ENCODE assay signal across 18 mouse cellular contexts in genomic region chr11:35991846-35992245, GRCm38 (mm10). TPM values are rescaled to one million over a fixed set of nuclear protein-coding genes. Genes with fewer than 3 reads are reported as not detected.
DNase-seq lines count a peak whose midpoint lies in the region; ATAC-seq and TF ChIP-seq lines count a peak whose summit lies in the region.
"Had no signal": no experiment of that assay in that cellular context is flagged by ENCODE, and none has a peak within 500 bp of the region (broad histone marks: within the 10 kb centered on the region; RNA-seq: fewer than 3 reads in every experiment).

No protein-coding gene starts in this region.

- ATAC-seq in embryonic facial prominence, embryonic 14.5 days (ENCODE audit: low read depth): peak; percentile 89; the same call in 1 of the 2 replicates
- ATAC-seq: midbrain, embryonic 13.5 days had no signal

- H3K4me3 ChIP-seq in embryonic facial prominence, embryonic 14.5 days (ENCODE audit: low read depth, low read length): no peak overlapping the region
- no peak overlapping the region for H3K4me3 ChIP-seq in embryonic facial prominence, embryonic 10.5 days
- no peak overlapping the region for H3K4me3 ChIP-seq in thymus, adult 2 months (ENCODE audit: control insufficient read depth, insufficient read depth, low read length)
- H3K4me3 ChIP-seq: embryonic facial prominence, embryonic 12.5 days; heart, embryonic 13.5 days; kidney, embryonic 15.5 days; midbrain, embryonic 13.5 days had no signal

- no peak for TF ChIP-seq POLR2A in thymus, adult 2 months (IDR thresholded peaks at IDR 0.05; ENCODE audit: control insufficient read depth, extremely low read depth, insufficient read depth, low read length, poor library complexity)

- no peaks in the 10 kb centered on the region for H3K4me1 ChIP-seq in embryonic facial prominence, embryonic 14.5 days (ENCODE audit: control insufficient read depth, insufficient read depth, low read length)
- H3K4me1 ChIP-seq in embryonic facial prominence, embryonic 10.5 days: no peaks in the 10 kb centered on the region
- H3K4me1 ChIP-seq in thymus, adult 2 months (replicated peaks; ENCODE audit: control insufficient read depth, insufficient read depth, low read length): no peaks in the 10 kb centered on the region
- H3K4me1 ChIP-seq: embryonic facial prominence, embryonic 12.5 days; heart, embryonic 13.5 days; kidney, embryonic 15.5 days; midbrain, embryonic 13.5 days had no signal

- H3K27me3 ChIP-seq in embryonic facial prominence, embryonic 14.5 days (replicated peaks; ENCODE audit: control insufficient read depth, insufficient read depth, low read length): no peaks in the 10 kb centered on the region; the same call in 1 of the 2 replicates
- peaks cover 12% of the 10 kb centered on the region for H3K27me3 ChIP-seq in embryonic facial prominence, embryonic 10.5 days (replicated peaks; ENCODE audit: low read depth, poor library complexity, severe bottlenecking)
- no peaks in the 10 kb centered on the region for H3K27me3 ChIP-seq in thymus, adult 2 months (ENCODE audit: control insufficient read depth, insufficient read depth, low read length)
- H3K27me3 ChIP-seq: kidney, embryonic 15.5 days had no signal

- intact Hi-C loops in left cerebral cortex, postnatal 14 days (cut with DNase I): no loop called here

- no peak for TF ChIP-seq CTCF in thymus, adult 2 months (IDR thresholded peaks at IDR 0.05; ENCODE audit: borderline replicate concordance, control insufficient read depth, extremely low read depth, insufficient read depth, low read length, poor library complexity)

- no peak for DNase-seq in embryonic facial prominence, embryonic 14.5 days (ENCODE audit: low spot score)
- no peak for DNase-seq in embryonic facial prominence, embryonic 10.5 days (ENCODE audit: low spot score)
- peak; percentile 61 for DNase-seq in right cerebral cortex, adult 18-20 months
- DNase-seq in right cerebral cortex, postnatal 4 days: no peak
- DNase-seq in left cerebral cortex, postnatal 14 days (ENCODE audit: low spot score in 2 of 2): peak; percentile 46 to 61
- no peak for DNase-seq in thymus, adult 2 months
- no peak for DNase-seq in urinary bladder, postnatal 14 days (ENCODE audit: low spot score)
- no peak for DNase-seq in embryo, embryonic 11 days
- DNase-seq: adrenal gland, postnatal 14 days; cerebellum, postnatal 36 days; liver; lung, adult 2 months; thymus, postnatal 25 days had no signal

- no peak overlapping the region for H3K4me2 ChIP-seq in embryonic facial prominence, embryonic 14.5 days (ENCODE audit: low read depth, low read length)
- H3K4me2 ChIP-seq: embryonic facial prominence, embryonic 12.5 days; heart, embryonic 13.5 days; kidney, embryonic 15.5 days; midbrain, embryonic 13.5 days had no signal

- H3K9ac ChIP-seq in embryonic facial prominence, embryonic 14.5 days (ENCODE audit: low read depth, low read length): no peak overlapping the region
- H3K9ac ChIP-seq: embryonic facial prominence, embryonic 12.5 days; heart, embryonic 13.5 days; kidney, embryonic 15.5 days; midbrain, embryonic 13.5 days had no signal

- 0 out of 2 replicates have a peak, but pooled peaks cover 4% of the 10 kb centered on the region for H3K9me3 ChIP-seq in embryonic facial prominence, embryonic 14.5 days (ENCODE audit: control insufficient read depth, low read length)
- no peaks in the 10 kb centered on the region for H3K9me3 ChIP-seq in embryonic facial prominence, embryonic 10.5 days
- H3K9me3 ChIP-seq: embryonic facial prominence, embryonic 12.5 days; heart, embryonic 13.5 days; kidney, embryonic 15.5 days; midbrain, embryonic 13.5 days had no signal

- no peaks in the 10 kb centered on the region for H3K36me3 ChIP-seq in embryonic facial prominence, embryonic 14.5 days (ENCODE audit: control insufficient read depth, insufficient read depth, low read length)
- no peaks in the 10 kb centered on the region for H3K36me3 ChIP-seq in embryonic facial prominence, embryonic 10.5 days (replicated peaks)
- H3K36me3 ChIP-seq in thymus, adult 2 months (ENCODE audit: control insufficient read depth, insufficient read depth, low read length): no peaks in the 10 kb centered on the region
- H3K36me3 ChIP-seq: embryonic facial prominence, embryonic 12.5 days; heart, embryonic 13.5 days; kidney, embryonic 15.5 days; midbrain, embryonic 13.5 days had no signal

- H3K27ac ChIP-seq in embryonic facial prominence, embryonic 14.5 days (replicated peaks; ENCODE audit: low read depth, low read length): no peak overlapping the region
- no peak overlapping the region for H3K27ac ChIP-seq in embryonic facial prominence, embryonic 10.5 days (replicated peaks)
- no peak overlapping the region for H3K27ac ChIP-seq in thymus, adult 2 months (ENCODE audit: control insufficient read depth, insufficient read depth, low read length)
- H3K27ac ChIP-seq: embryonic facial prominence, embryonic 12.5 days; heart, embryonic 13.5 days; kidney, embryonic 15.5 days; macrophage; midbrain, embryonic 13.5 days had no signal

- 74% methylated on average over 2 of the region's 2 CpGs for WGBS in embryonic facial prominence, embryonic 14.5 days
- 88% methylated on average over 2 of the region's 2 CpGs for WGBS in embryonic facial prominence, embryonic 10.5 days
- WGBS in thymus, adult 2 months: 91% methylated on average over 2 of the region's 2 CpGs

RNA-seq across cellular contexts. Expression of gene Wwc1, which starts 11.5 kb away (rescaled TPM):
- 4.1 and 4.3 TPM in 2 replicates for polyA plus RNA-seq in embryonic facial prominence, embryonic 14.5 days (2014; fragmentation: Nextera tagmentation; extraction: Ambion mirVana)
- polyA plus RNA-seq in embryonic facial prominence, embryonic 10.5 days (2016; fragmentation: Nextera tagmentation; extraction: Ambion mirVana): 4.2 and 4.4 TPM in 2 replicates
- 100 to 1,000 TPM; 151 to 159 TPM for total RNA-seq in left cerebral cortex, postnatal 14 days (2021)
- polyA plus RNA-seq in thymus, adult 2 months (2012; rRNA removed): 2.2 and 3.5 TPM in 2 replicates

Comparison
In these comparisons a context has a peak if more than half of its experiments do, and no peak if none do; other contexts are left out.
1. DNase-seq: peak in right cerebral cortex, adult 18-20 months (single experiment) and left cerebral cortex, postnatal 14 days (2 of 2); none in embryonic facial prominence, embryonic 14.5 days (single experiment), embryonic facial prominence, embryonic 10.5 days (single experiment), right cerebral cortex, postnatal 4 days (single experiment), thymus, adult 2 months (single experiment), urinary bladder, postnatal 14 days (single experiment) and embryo, embryonic 11 days (single experiment).